Mouse (Mus musculus): ENCODE measurements at regions not wholly inside any gene's neighbourhood (a gene's known extent, or its start where the extent isn't known, plus 50 kb on each side); places are given as distances from the start of the nearest gene placed in this dataset.

GRCm38 (mm10) chr6:47365651-47366645 is 87.2 kb upstream of the Cul1 start:
- H3K4me1 ChIP-seq (replicated peaks; ENCODE audit: control insufficient read depth, insufficient read depth) = no peaks in the 10 kb centered on the region
- H3K9ac ChIP-seq (ENCODE audit: low read length) = no peak overlapping the region
- no peaks in the 10 kb centered on the region for H3K27me3 ChIP-seq (ENCODE audit: control insufficient read depth, insufficient read depth, low read length)
- H3K36me3 ChIP-seq (ENCODE audit: control insufficient read depth, insufficient read depth, low read length) = no peaks in the 10 kb centered on the region
- H3K27ac ChIP-seq (replicated peaks) = no peak overlapping the region
- H3K9me3 ChIP-seq (ENCODE audit: control insufficient read depth, low read length) = no peaks in the 10 kb centered on the region
- 61% methylated on average over 5 of the region's 5 CpGs for WGBS
- ATAC-seq (ENCODE audit: low FRiP score, low TSS enrichment) = no peak
- no peak overlapping the region for H3K4me3 ChIP-seq (ENCODE audit: low read depth, low read length)
- TF ChIP-seq EP300 (optimal IDR thresholded peaks at IDR 0.05) = no peak
- no peak for TF ChIP-seq CTCF (IDR thresholded peaks at IDR 0.05; ENCODE audit: low read depth)
- DNase-seq (ENCODE audit: low spot score) = no peak
- no peak overlapping the region for H3K4me2 ChIP-seq (replicated peaks; ENCODE audit: low read depth)

- Histone ChIP-seq H3K36me3 (ENCODE audit: control insufficient read depth, insufficient read depth, low read length) (no peaks in the 10 kb centered on the region), H3K4me1 (replicated peaks; ENCODE audit: control insufficient read depth, insufficient read depth) (no peaks in the 10 kb centered on the region), H3K27me3 (ENCODE audit: control insufficient read depth, insufficient read depth, low read length) (no peaks in the 10 kb centered on the region), H3K9me3 (ENCODE audit: control insufficient read depth, low read length) (no peaks in the 10 kb centered on the region), H3K27ac (replicated peaks) (no peak overlapping the region), H3K9ac (ENCODE audit: low read length) (no peak overlapping the region), H3K4me2 (replicated peaks; ENCODE audit: low read depth) (no peak overlapping the region), H3K4me3 (ENCODE audit: low read depth, low read length) (no peak overlapping the region)
- no peak for DNase-seq (ENCODE audit: low spot score)
- no peak for TF ChIP-seq EP300 (optimal IDR thresholded peaks at IDR 0.05)
- no peak for TF ChIP-seq CTCF (IDR thresholded peaks at IDR 0.05; ENCODE audit: low read depth)
- WGBS = 50% methylated on average over 2 of the region's 2 CpGs
- ATAC-seq (ENCODE audit: low FRiP score, low TSS enrichment) = no peak
These were observed 85.7 kb upstream of the Cul1 start for GRCm38 (mm10) chr6:47367461-47367860.

- Histone ChIP-seq H3K9ac (ENCODE audit: low read length) (no peak overlapping the region), H3K36me3 (ENCODE audit: control insufficient read depth, insufficient read depth, low read length) (no peaks in the 10 kb centered on the region), H3K9me3 (ENCODE audit: control insufficient read depth, low read length) (no peaks in the 10 kb centered on the region), H3K27me3 (ENCODE audit: control insufficient read depth, insufficient read depth, low read length) (no peaks in the 10 kb centered on the region), H3K4me3 (ENCODE audit: low read depth, low read length) (no peak overlapping the region), H3K4me2 (replicated peaks; ENCODE audit: low read depth) (no peak overlapping the region), H3K4me1 (replicated peaks; ENCODE audit: control insufficient read depth, insufficient read depth) (no peaks in the 10 kb centered on the region), H3K27ac (replicated peaks) (0 out of 2 replicates have a peak overlapping the region, but pooled peaks have one; percentile 45)
- TF ChIP-seq CTCF (IDR thresholded peaks at IDR 0.05; ENCODE audit: low read depth) (no peak), EP300 (optimal IDR thresholded peaks at IDR 0.05) (no peak)
- WGBS = 46% methylated on average over 4 of the region's 4 CpGs
- peak; percentile 13 for DNase-seq (ENCODE audit: low spot score)
- ATAC-seq (ENCODE audit: low FRiP score, low TSS enrichment) = no peak
These were observed 77.5 kb upstream of the Cul1 start for GRCm38 (mm10) chr6:47375705-47376104.

GRCm38 (mm10) chr6:47381451-47381850 is 71.7 kb upstream of the Cul1 start:
- H3K4me3 ChIP-seq (ENCODE audit: low read depth, low read length) = no peak overlapping the region
- no peaks in the 10 kb centered on the region for H3K27me3 ChIP-seq (ENCODE audit: control insufficient read depth, insufficient read depth, low read length)
- H3K9me3 ChIP-seq (ENCODE audit: control insufficient read depth, low read length) = no peaks in the 10 kb centered on the region
- DNase-seq (ENCODE audit: low spot score) (no peak), ATAC-seq (ENCODE audit: low FRiP score, low TSS enrichment) (no peak)
- no peaks in the 10 kb centered on the region for H3K4me1 ChIP-seq (replicated peaks; ENCODE audit: control insufficient read depth, insufficient read depth)
- 76% methylated on average over 2 of the region's 2 CpGs for WGBS
- H3K27ac ChIP-seq (replicated peaks) = no peak overlapping the region
- H3K4me2 ChIP-seq (replicated peaks; ENCODE audit: low read depth) = no peak overlapping the region
- H3K9ac ChIP-seq (ENCODE audit: low read length) = no peak overlapping the region
- TF ChIP-seq EP300 (optimal IDR thresholded peaks at IDR 0.05) (no peak), CTCF (IDR thresholded peaks at IDR 0.05; ENCODE audit: low read depth) (no peak)
- H3K36me3 ChIP-seq (ENCODE audit: control insufficient read depth, insufficient read depth, low read length) = no peaks in the 10 kb centered on the region

GRCm38 (mm10) chr6:47386550-47386949 is 66.6 kb upstream of the Cul1 start:
- no peak overlapping the region for H3K4me3 ChIP-seq (ENCODE audit: low read depth, low read length)
- TF ChIP-seq CTCF (IDR thresholded peaks at IDR 0.05; ENCODE audit: low read depth) (no peak), EP300 (optimal IDR thresholded peaks at IDR 0.05) (no peak)
- H3K4me2 ChIP-seq (replicated peaks; ENCODE audit: low read depth) = no peak overlapping the region
- no peaks in the 10 kb centered on the region for H3K9me3 ChIP-seq (ENCODE audit: control insufficient read depth, low read length)
- no peak for DNase-seq (ENCODE audit: low spot score)
- H3K9ac ChIP-seq (ENCODE audit: low read length) = no peak overlapping the region
- H3K27ac ChIP-seq (replicated peaks) = no peak overlapping the region
- no peaks in the 10 kb centered on the region for H3K4me1 ChIP-seq (replicated peaks; ENCODE audit: control insufficient read depth, insufficient read depth)
- no peak for ATAC-seq (ENCODE audit: low FRiP score, low TSS enrichment)
- no peaks in the 10 kb centered on the region for H3K36me3 ChIP-seq (ENCODE audit: control insufficient read depth, insufficient read depth, low read length)
- no peaks in the 10 kb centered on the region for H3K27me3 ChIP-seq (ENCODE audit: control insufficient read depth, insufficient read depth, low read length)

- no peak overlapping the region for H3K27ac ChIP-seq (replicated peaks)
- no peak for DNase-seq (ENCODE audit: low spot score)
- H3K9me3 ChIP-seq (ENCODE audit: control insufficient read depth, low read length) = no peaks in the 10 kb centered on the region
- no peak overlapping the region for H3K4me3 ChIP-seq (ENCODE audit: low read depth, low read length)
- no peak overlapping the region for H3K4me2 ChIP-seq (replicated peaks; ENCODE audit: low read depth)
- ATAC-seq (ENCODE audit: low FRiP score, low TSS enrichment) = no peak
- no peaks in the 10 kb centered on the region for H3K27me3 ChIP-seq (ENCODE audit: control insufficient read depth, insufficient read depth, low read length)
- no peak overlapping the region for H3K9ac ChIP-seq (ENCODE audit: low read length)
- 49% methylated on average over 4 of the region's 4 CpGs for WGBS
- H3K36me3 ChIP-seq (ENCODE audit: control insufficient read depth, insufficient read depth, low read length) = no peaks in the 10 kb centered on the region
- H3K4me1 ChIP-seq (replicated peaks; ENCODE audit: control insufficient read depth, insufficient read depth) = no peaks in the 10 kb centered on the region
- no peak for TF ChIP-seq EP300 (optimal IDR thresholded peaks at IDR 0.05)
- no peak for TF ChIP-seq CTCF (IDR thresholded peaks at IDR 0.05; ENCODE audit: low read depth)
These were observed 63.3 kb upstream of the Cul1 start for GRCm38 (mm10) chr6:47389908-47390307.

Measured in stomach, postnatal 0 days (tissue).